Mouse (Mus musculus) regulatory T cell (primary cell): ENCODE results near the gene App.

Experiments
- in situ Hi-C: fragments of 300-600 bp; cut with MboI, MseI; formaldehyde crosslinking; loops from one replicate; pipeline ENCODE4 v1.15.1; 2025; ENCODE audit warnings: high pct_unique_total_duplicates

App gene

GRCm38 (mm10) chr16:84982589-84982988, 191.0 kb downstream of the App start:
- in situ Hi-C loops: no loop called here

GRCm38 (mm10) chr16:84978589-84978988, 195.0 kb downstream of the App start:
- in situ Hi-C loops: no loop called here

- in situ Hi-C loops: no loop called here
These were observed 199.4 kb downstream of the App start for GRCm38 (mm10) chr16:84974176-84974518.

GRCm38 (mm10) chr16:84973446-84974175, 200.0 kb downstream of the App start:
- in situ Hi-C loops: no loop called here

GRCm38 (mm10) chr16:84971535-84972330, 201.8 kb downstream of the App start:
- in situ Hi-C loops: no loop called here

GRCm38 (mm10) chr16:84969026-84969425, 204.5 kb downstream of the App start:
- in situ Hi-C loops: no loop called here

- in situ Hi-C loops: no loop called here
These were observed 206.6 kb downstream of the App start for GRCm38 (mm10) chr16:84966983-84967382.

- in situ Hi-C loops: no loop called here
These were observed 207.5 kb downstream of the App start for GRCm38 (mm10) chr16:84966096-84966495.

GRCm38 (mm10) chr16:84963960-84964359, 209.6 kb downstream of the App start:
- in situ Hi-C loops: no loop called here

GRCm38 (mm10) chr16:84963527-84963926, 210.0 kb downstream of the App start:
- in situ Hi-C loops: no loop called here

GRCm38 (mm10) chr16:84957253-84957652, 216.3 kb downstream of the App start:
- in situ Hi-C loops: loop anchor here (10.0 kb wide), 1 partner anchor 218 kb away; the partner anchor contains the start of gene App

GRCm38 (mm10) chr16:84956690-84957089, 216.9 kb downstream of the App start:
- in situ Hi-C loops: loop anchor here (10.0 kb wide), 1 partner anchor 218 kb away; the partner anchor contains the start of gene App

- in situ Hi-C loops: loop anchor here (10.0 kb wide), 1 partner anchor 219 kb away; the partner anchor contains the start of gene App
These were observed 217.7 kb downstream of the App start for GRCm38 (mm10) chr16:84955840-84956239.

GRCm38 (mm10) chr16:84955204-84955839, 218.2 kb downstream of the App start:
- in situ Hi-C loops: loop anchor here (10.0 kb wide), 1 partner anchor 219 kb away; the partner anchor contains the start of gene App

- in situ Hi-C loops: no loop called here
These were observed 242.5 kb downstream of the App start for GRCm38 (mm10) chr16:84931024-84931423.

GRCm38 (mm10) chr16:84927827-84928226, 245.7 kb downstream of the App start:
- in situ Hi-C loops: no loop called here

GRCm38 (mm10) chr16:84919649-84920308, 253.8 kb downstream of the App start:
- in situ Hi-C loops: no loop called here

GRCm38 (mm10) chr16:84919087-84919486, 254.5 kb downstream of the App start:
- in situ Hi-C loops: no loop called here

GRCm38 (mm10) chr16:84916772-84917171, 256.8 kb downstream of the App start:
- in situ Hi-C loops: no loop called here

- in situ Hi-C loops: no loop called here
These were observed 261.9 kb downstream of the App start for GRCm38 (mm10) chr16:84911477-84912165.

GRCm38 (mm10) chr16:84902995-84903394, 270.6 kb downstream of the App start:
- in situ Hi-C loops: no loop called here
